Mouse (Mus musculus) adrenal gland, postnatal 25 days (tissue): ENCODE data around the gene Ell. TPM values are rescaled to one million over a fixed set of nuclear protein-coding genes. Genes with fewer than 3 reads are reported as not detected.
"Not testable (repeated sequence)": the region's sequence is repeated elsewhere in the genome, so short reads cannot be mapped to it uniquely, and the experiment has no call there.

ENCODE experiments used
- DNase-seq: peaks from one replicate; pipeline ENCODE4 v3.0.0; 2021; ENCODE audit warnings: mixed read lengths
- total RNA-seq: library from RNA; stranded (reverse); gene quantifications from 2 replicates; pipeline ENCODE4 v1.2.3, GENCODE M21; 2021

The Ell gene
- total RNA-seq, 1 experiment from 2014 or later = 29.8 TPM

GRCm38 (mm10) chr8:70506328-70507026 lies 32.8 kb upstream of the Ell start, which contains the start of gene Rex1bd:
Rex1bd (minus strand) TSS chr8:70506752.
- peak; percentile 93 for DNase-seq

- DNase-seq = no peak
These were observed 32.2 kb upstream of the Ell start for GRCm38 (mm10) chr8:70507027-70507393.

- DNase-seq = no peak
These were observed 29.8 kb upstream of the Ell start for GRCm38 (mm10) chr8:70509281-70509952.

DNA sequence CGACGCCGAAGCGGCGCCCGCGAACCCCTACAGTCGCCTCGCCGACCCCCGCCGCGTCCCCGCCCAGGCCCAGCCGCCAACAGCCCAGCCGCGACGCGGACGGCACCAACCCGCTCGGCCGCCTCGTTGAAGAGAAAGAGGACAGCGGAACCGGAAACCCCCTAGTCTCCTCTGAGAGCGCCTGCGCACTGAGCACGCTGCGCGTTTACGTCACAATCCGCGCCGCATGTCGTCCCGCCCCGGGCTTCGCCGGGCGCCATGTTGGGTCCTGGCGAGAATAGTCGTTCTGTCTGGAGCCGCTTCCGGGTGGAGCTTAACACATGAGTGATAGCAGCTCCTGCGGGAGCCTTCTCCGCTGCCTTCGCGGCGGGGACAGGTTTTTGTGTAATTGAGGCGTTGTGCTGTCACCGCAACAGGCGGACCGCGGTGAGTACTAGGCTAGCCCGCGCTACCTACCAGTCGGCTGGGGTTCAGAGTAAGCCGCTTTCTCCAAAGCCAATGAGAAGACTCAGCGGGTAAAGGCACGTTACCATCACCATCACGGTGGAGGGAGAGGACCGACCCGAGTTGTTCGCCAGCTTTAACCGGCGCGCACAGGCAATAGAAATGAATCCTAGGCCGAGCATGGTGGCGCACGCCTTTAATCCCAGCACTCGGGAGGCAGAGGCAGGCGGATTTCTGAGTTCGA lies 28.9 kb upstream of the Ell start, which contains the start of gene Uba52:
Gene Uba52, minus strand, starts transcription at position 574 of the 688 bp plus-strand sequence.
- peak; percentile 96 for DNase-seq

DNA sequence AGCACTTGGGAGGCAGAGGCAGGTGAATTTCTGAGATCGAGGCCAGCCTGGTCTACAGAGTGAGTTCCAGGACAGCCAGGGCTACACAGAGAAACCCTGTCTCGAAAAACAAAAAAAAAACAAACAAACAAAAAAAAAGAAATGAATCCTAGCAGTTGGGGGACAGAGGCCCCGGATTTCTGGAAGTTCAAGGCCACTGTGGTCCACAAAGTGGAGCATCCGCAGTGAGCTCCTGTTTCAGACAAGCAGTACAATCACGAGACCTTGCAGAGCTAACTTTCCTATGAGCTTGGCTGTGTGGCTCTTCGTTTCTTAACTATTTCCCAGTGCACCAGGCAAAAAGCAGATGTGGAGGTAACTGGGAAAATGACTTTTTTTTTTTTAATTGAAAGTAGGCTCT lies 28.1 kb upstream of the Ell start:
- not testable (repeated sequence) for DNase-seq

DNA sequence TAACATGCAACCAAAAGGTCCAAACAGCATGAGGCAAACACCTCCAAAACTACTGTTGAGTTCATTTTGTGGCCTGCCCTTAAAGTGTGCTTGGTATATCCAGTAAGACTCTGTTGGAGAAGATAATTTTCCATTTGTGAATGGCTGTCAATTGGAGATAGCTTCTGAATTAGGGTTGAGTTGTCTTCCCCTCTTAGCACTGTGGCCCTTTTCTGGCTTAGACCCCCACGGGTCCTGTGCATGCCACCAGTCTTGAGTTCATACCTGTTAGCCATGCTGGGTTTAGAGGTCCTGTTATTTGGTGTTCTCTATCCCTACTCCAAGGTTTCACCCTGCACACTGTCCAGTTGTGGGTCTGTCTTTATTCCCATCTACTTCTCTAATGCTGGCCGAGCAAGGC lies 27.5 kb upstream of the Ell start:
- DNase-seq = no peak

DNA sequence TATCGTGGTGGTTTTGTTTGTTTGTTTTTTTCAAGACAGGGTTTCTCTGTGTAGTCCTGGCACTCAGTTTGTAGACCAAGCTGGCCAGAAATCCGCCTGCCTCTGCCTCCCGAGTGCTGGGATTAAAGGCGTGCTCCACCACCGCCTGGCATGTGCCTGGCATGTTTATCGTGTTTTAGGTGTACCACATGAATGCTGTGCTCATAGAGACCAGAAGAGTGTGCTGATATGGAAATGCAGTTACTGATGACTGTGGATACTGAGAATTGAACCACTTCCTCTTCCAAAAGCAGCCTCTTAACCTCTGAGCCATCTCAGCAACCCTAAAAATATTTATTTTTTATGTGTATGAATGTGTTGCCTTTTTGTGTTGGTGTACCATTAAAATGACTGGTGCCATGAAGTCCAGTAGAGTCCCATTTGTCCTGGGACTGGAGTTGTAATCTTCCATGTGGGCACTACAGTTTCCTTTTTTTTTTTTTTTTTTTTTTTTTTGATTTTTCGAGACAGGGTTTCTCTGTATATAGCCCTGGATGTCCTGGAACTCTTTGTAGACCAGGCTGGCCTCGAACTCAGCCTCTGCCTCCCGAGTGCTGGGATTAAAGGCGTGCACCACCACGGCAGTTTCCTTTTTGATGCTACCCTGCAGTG lies 26.9 kb upstream of the Ell start:
- DNase-seq = no peak

DNA sequence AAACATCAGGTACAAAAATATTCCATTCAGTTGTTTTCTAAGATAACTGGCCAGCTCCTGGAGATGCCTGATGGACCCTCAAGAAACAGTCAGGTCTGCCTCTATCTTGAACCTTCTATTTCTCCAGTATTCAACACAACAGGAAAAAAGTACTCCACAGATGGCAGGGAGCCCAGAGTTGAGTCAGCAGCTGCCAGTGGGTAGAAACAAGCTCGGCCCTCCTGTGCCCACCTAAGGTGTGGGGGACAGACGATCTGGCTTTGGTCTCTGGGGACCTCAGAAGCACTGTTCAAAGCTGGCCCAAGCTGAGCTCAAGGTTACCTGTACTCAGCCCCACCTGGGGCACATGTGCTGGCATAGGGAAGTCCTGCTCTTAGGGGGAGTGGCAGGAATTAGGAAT lies 25.8 kb upstream of the Ell start:
- DNase-seq = peak; percentile 83

DNA sequence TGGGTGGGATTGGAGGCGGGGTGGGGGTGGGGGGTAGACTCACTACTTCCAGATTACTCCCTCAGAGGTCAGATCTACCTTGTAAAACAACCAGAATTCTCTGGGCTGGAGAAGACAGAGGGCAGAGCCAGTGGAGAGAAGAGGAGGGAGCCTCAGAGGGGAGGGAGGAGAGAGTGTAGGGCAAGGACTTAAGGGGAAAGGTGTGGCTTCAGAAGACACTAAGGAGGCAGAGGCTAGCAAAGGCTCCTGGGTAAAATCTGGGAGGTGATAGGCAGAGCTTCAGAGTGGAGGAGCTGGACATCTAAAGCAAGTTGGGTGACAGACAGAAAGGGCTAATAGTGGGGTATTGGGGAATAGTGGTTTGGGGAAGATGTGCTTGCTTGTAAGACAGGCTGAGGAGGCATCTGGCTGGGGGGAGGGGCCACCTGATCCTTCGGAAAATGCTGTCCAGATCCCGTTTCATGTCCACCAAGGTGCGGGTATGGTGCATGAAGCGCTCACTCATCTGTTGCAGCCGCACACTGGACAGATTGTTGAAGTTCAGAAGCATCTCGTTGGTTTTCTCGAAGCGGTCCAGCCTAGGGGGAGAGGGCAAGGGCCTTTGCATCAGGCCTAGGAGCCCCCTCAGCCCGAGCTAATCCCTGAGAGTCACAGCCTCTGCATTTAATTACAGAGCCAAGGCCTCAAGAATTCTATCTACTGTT lies 21.2 kb upstream of the Ell start:
- DNase-seq = no peak

DNA sequence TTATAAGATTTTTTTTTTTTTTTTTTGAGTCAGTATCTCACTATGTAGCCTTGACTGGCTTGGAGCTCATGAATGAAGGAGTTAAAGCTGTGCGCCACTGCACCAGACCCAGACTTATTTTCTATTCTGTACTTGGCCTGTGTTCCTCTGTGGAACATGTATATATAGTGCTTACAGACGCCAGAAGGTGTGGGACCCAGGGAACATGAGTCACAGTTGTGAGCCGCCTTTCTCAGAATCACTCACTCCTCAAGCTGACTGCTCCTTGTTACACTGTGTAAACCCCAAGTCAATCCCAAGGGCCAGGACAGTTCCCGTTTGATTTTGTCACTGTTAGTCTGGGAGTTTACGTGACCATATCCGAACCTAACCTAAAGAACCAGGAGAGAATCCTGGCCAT lies 20.2 kb upstream of the Ell start:
- no peak for DNase-seq

DNA sequence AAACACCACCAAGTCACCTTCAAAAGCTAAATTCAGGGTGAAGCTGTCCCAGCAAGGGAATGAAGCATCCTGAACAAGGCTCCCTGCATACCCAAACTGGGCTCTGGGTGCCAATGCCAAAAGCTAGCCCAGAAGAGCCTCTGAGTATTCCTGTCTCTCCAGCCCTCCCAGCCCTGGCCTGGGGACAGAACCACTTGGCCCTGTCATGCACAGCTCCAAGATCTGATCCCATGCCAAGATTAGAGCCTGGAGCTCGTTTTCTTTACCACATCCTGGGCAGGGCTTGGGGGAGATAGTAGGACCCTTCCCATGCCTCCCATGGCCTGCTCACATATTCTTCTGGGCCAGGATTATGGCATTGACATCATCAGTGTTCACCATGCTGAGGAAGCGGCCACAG lies 19.7 kb upstream of the Ell start:
- no peak for DNase-seq

DNA sequence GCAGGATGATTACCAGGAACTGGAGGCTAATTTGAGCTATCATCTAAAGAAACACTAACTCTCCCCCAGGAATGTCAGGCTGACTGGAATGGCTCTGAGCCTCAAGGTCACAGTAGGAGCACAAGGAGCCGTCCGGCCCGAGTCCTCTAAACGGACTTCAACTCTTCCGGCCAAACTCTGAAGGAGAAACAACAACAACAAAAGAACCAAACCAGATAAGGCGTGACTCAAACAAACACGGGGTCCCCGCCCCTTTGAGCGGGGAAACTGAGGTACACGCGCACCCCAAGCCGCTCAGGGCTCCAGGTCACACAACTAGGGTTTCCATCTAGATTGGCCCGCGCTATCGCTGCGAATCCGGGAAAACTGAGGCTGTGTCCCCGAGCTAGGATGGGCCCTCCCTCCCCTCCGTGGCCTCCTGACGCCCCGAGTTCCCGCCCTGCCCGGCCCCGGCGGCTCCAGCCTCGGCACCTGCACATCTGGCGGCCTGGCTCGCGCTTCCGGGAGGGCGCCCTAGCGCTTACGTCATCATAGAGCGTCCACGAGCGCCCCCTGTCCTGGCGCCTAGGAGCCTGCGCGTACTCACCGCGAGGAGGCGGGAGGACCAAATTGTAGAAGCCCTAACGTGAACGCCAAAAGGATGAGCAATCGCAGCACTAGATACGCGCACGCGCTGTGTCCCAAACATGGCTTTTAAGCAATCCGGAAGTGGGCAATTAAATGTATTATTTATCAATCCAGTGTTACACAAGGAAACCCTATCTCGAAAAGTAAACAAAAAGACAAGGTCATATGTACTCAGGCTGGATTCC lies 16.5 kb upstream of the Ell start:
- DNase-seq = peak; percentile 94

GRCm38 (mm10) chr8:70527111-70527511 lies 12.1 kb upstream of the Ell start:
- DNase-seq = no peak

DNA sequence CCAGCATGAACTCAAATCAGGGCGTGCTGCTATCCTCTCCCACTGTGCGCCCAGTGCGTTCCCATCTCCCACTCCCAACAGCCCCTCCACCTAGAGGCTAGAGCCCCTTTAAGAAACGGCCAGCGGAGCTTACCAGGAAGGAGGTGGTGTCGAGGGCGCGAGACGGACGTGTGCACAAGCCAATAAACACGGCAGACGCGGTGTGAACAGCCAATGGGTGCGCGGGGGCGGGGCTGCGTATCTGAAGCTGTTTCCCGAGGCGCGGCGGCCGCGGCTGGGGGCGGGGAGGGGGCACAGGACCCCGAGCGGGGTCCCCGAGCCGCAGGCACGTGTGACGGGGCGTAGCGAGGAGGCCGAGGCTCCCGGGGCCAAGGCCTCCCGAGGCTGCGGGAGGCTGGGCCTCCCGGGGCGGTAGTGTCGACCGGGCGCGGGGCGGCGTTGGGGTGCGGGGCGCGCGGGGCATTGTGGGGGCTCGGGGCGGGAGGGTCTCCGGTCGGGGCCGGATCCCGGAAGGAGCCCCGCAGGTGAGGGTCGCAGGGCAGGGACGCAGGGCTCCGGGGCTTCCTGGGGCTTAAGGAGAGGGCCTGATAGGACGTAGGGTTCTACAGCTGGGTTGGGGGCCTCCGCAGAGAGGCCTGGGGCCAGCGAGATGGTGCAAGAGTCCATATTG lies 11.6 kb upstream of the Ell start, which contains the start of the genes Fkbp8 and Kxd1:
Gene Fkbp8, plus strand, starts transcription at position 213 of the 670 bp plus-strand sequence.
Gene Kxd1, minus strand, starts transcription at position 445 of the 670 bp plus-strand sequence.
- DNase-seq = peak; percentile 97

- DNase-seq = no peak
These were observed 11.0 kb upstream of the Ell start for GRCm38 (mm10) chr8:70528182-70528797.

DNA sequence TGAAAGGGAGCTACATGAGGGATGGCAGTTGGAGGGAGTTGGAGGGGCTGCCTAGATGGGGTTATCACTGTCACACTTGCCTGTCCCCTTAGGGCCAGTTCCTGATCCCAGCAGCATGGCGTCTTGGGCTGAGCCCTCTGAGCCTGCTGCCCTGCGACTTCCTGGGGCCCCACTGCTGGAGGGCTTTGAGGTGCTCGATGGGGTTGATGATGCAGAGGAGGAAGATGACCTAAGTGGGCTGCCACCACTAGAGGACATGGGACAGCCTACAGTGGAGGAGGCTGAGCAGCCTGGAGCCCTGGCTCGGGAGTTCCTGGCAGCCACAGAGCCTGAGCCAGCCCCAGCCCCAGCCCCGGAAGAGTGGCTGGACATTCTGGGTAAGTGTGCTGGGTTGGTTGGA lies 10.0 kb upstream of the Ell start:
- DNase-seq = no peak

DNA sequence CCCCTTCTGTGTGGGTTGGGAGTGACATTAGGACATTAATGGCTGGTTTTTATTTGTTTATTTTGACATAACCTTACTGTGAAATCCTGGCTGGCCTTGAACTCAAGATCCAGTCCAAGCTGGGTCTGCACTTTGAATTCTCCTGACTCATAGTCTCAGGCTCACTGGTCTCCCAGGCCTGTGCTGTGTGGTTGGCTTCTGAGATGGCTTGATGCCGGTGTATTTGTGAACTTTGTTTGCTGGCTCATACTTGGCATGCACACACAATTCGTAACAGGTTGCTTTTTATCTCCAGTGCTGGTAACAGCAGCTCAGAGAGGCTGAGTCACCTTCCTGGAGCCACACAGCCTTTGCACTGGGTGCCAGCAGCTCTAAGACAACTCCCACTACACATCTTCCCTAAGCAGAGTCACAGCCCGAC lies 9.5 kb upstream of the Ell start:
- DNase-seq = no peak

DNA sequence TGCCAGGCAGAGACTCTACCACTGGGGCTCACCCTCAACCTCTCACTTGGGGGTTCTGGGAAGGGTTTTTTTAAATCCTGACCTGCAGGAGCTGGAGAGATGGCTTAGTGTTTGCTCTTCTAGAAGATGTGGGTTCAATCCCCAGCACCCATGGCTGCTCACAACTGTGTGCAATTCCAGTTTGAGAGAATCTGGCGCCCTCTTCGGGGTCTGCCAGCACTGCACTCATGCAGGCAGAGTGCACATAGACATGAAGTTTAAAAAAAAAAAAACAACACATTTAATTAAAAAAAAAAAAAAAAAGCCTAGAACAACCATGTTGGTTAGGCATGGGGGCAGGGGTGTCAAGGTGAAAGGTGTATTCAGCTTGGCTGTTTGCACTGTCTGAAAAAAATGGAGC lies 8.9 kb upstream of the Ell start:
- DNase-seq = no peak

DNA sequence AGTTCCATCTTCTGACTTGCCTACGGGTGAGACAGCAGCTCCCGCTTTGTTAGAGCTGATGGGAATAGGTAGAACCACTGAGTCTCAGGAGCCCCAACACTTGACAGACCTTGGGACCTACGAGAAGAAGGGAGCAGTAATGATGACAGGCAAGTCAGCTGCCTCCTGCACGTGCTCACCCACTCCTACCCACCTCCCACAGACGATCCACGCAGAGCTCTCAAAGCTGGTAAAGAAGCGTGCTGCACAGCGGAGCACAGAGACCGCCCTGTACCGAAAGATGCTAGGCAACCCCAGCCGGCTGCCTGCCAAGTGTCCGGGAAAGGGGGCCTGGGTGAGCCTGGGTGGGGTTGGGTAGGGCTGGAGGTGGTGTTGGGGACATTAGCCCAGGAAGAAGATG lies 5.0 kb upstream of the Ell start:
- no peak for DNase-seq

DNA sequence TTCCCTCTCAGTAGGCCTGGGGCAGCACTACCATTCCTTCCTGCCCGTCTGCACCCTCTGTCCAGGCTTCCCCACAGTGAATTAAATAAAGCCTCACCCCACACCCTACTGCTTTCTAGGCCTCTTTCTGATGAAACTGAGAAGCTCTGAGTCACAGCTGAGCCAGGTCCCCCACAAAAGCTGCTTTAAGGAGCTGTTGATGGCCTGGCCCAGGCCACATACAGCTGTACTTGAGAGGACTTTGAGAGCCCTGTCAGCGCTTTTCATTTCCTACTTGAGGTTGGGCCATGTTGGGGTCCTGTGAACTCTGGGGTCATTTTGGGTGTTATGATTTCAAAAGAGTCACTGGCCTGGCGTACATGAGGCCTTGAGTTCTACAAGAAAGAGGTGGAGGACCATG lies 4.0 kb upstream of the Ell start:
- no peak for DNase-seq
